Comparison of ENCODE assay signal across 10 mouse cellular contexts in the genomic region with DNA sequence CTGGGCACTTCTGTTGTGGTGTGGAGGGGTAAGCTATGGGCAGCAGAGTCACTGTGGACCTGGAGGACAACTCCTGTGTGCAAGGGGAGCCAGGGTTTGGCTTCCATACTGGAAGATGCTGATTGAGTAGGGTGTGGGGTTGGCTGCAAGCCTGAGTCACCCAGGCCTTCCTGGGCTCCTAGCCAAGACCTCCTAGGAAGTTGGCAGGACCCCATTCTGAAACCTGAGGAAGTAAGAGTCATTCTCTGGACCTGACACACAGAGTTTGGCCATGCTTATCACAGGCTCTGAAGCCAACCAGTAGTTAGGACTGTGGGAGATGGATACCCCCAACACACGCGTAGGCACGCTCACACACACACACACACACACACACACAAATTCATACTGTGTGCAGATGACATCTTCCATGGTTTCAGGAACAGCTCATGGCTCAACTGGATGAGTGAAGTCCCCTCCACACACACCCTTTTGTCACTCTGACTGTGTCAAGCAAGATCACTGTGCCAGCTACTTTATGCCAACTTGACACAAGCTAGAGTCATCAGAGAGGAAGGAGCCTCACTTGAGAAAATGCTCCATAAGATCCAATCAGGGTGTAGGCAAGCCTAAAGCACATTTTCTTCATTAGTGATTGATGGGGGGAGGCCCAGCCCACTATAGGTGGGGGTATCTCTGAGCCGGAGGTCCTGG. TPM values are rescaled to one million over a fixed set of nuclear protein-coding genes. Genes with fewer than 3 reads are reported as not detected.
DNase-seq lines count a peak whose midpoint lies in the region; ATAC-seq lines count a peak whose summit lies in the region.
"Had no signal": no experiment of that assay in that cellular context is flagged by ENCODE, and none has a peak within 500 bp of the region (broad histone marks: within the 10 kb centered on the region; RNA-seq: fewer than 3 reads in every experiment).

No protein-coding gene starts in this region.

- no peaks in the 10 kb centered on the region for H3K36me3 ChIP-seq in hindbrain, embryonic 16.5 days (ENCODE audit: control insufficient read depth, insufficient read depth, low read length)
- H3K36me3 ChIP-seq in hindbrain, embryonic 12.5 days = no peaks in the 10 kb centered on the region
- no peaks in the 10 kb centered on the region for H3K36me3 ChIP-seq in intestine, embryonic 15.5 days

- peak; percentile 64 for ATAC-seq in hindbrain, embryonic 16.5 days
- ATAC-seq in hindbrain, embryonic 12.5 days (ENCODE audit: low FRiP score) = no peak
- ATAC-seq in erythroid progenitor cell, adult 5-6 weeks (replicated peaks; ENCODE audit: low FRiP score, poor library complexity, severe bottlenecking) = 0 out of 2 replicates have a peak, but pooled peaks have one; percentile 22
- ATAC-seq in intestine, embryonic 15.5 days = no peak

- 94% methylated on average over 4 of the region's 4 CpGs for WGBS in hindbrain, embryonic 16.5 days
- WGBS in hindbrain, embryonic 12.5 days = 92% methylated on average over 4 of the region's 4 CpGs
- 91% methylated on average over 4 of the region's 4 CpGs for WGBS in intestine, embryonic 15.5 days

- no peak overlapping the region for H3K4me3 ChIP-seq in hindbrain, embryonic 16.5 days (ENCODE audit: low read length)
- no peak overlapping the region for H3K4me3 ChIP-seq in hindbrain, embryonic 12.5 days
- no peak overlapping the region for H3K4me3 ChIP-seq in intestine, embryonic 15.5 days (replicated peaks)

- no peak overlapping the region for H3K4me2 ChIP-seq in hindbrain, embryonic 16.5 days (ENCODE audit: low read length)
- no peak overlapping the region for H3K4me2 ChIP-seq in hindbrain, embryonic 12.5 days (replicated peaks)
- H3K4me2 ChIP-seq in intestine, embryonic 15.5 days (replicated peaks) = no peak overlapping the region

- no peak overlapping the region for H3K9ac ChIP-seq in hindbrain, embryonic 16.5 days (ENCODE audit: low read depth, low read length)
- H3K9ac ChIP-seq in hindbrain, embryonic 12.5 days = no peak overlapping the region
- no peak overlapping the region for H3K9ac ChIP-seq in intestine, embryonic 15.5 days

- H3K4me1 ChIP-seq in hindbrain, embryonic 16.5 days (ENCODE audit: control insufficient read depth, insufficient read depth, low read depth, low read length) = no peaks in the 10 kb centered on the region; the same call in 1 of the 2 replicates
- no peaks in the 10 kb centered on the region for H3K4me1 ChIP-seq in hindbrain, embryonic 12.5 days
- no peaks in the 10 kb centered on the region for H3K4me1 ChIP-seq in intestine, embryonic 15.5 days (replicated peaks)

- DNase-seq in Muller cell, postnatal 12 days (ENCODE audit: inconsistent ontology term) = peak; percentile 84
- DNase-seq in kidney, postnatal 14 days = peak; percentile 86
- no peak for DNase-seq in layer of hippocampus, postnatal 25 days (ENCODE audit: extremely low spot score in 1 of 2, low spot score in 1 of 2)
- DNase-seq in retina, embryonic 14.5 days (ENCODE audit: low spot score) = no peak

- H3K27me3 ChIP-seq in hindbrain, embryonic 16.5 days (replicated peaks; ENCODE audit: control insufficient read depth, insufficient read depth, low read length) = no peaks in the 10 kb centered on the region
- H3K27me3 ChIP-seq in hindbrain, embryonic 12.5 days = peaks cover 11% of the 10 kb centered on the region
- H3K27me3 ChIP-seq in intestine, embryonic 15.5 days (replicated peaks) = no peaks in the 10 kb centered on the region

- H3K9me3 ChIP-seq in hindbrain, embryonic 16.5 days (ENCODE audit: control insufficient read depth, low read length) = no peaks in the 10 kb centered on the region
- H3K9me3 ChIP-seq in hindbrain, embryonic 12.5 days (replicated peaks) = peaks cover 5% of the 10 kb centered on the region; the same call in 1 of the 2 replicates
- no peaks in the 10 kb centered on the region for H3K9me3 ChIP-seq in intestine, embryonic 15.5 days

- H3K27ac ChIP-seq in hindbrain, embryonic 16.5 days (ENCODE audit: low read depth, low read length) = no peak overlapping the region
- no peak overlapping the region for H3K27ac ChIP-seq in hindbrain, embryonic 12.5 days
- no peak overlapping the region for H3K27ac ChIP-seq in intestine, embryonic 15.5 days
- H3K27ac ChIP-seq: macrophage had no signal

RNA-seq across cellular contexts. Expression of a gene that starts 5.5 kb away (rescaled TPM):
- polyA plus RNA-seq in hindbrain, embryonic 16.5 days (2015; fragmentation: Nextera tagmentation; extraction: Ambion mirVana) = not detected in 2 replicates
- not detected in 2 replicates for polyA plus RNA-seq in hindbrain, embryonic 12.5 days (2016; fragmentation: Nextera tagmentation; extraction: Ambion mirVana)
- not detected in 2 replicates for total RNA-seq in erythroid progenitor cell, adult 5-6 weeks (2015; ENCODE audit: low replicate concordance)
- not detected in 2 replicates for total RNA-seq in erythroid progenitor cell, adult 5-6 weeks (2017; ENCODE audit: low replicate concordance)
- not detected in 2 replicates for polyA plus RNA-seq in intestine, embryonic 15.5 days (2015; fragmentation: Nextera tagmentation; extraction: Ambion mirVana)
- total RNA-seq in layer of hippocampus, postnatal 25 days (2021) = not detected
- total RNA-seq: G1E had no signal
- polyA plus RNA-seq: G1E, macrophage had no signal

RNA-seq across cellular contexts. Expression of a gene that starts 9.4 kb away (rescaled TPM):
- 7.9 and 8.5 TPM in 2 replicates for polyA plus RNA-seq in hindbrain, embryonic 16.5 days (2015; fragmentation: Nextera tagmentation; extraction: Ambion mirVana)
- polyA plus RNA-seq in hindbrain, embryonic 12.5 days (2016; fragmentation: Nextera tagmentation; extraction: Ambion mirVana) = 7.9 and 8.4 TPM in 2 replicates
- 18.4 and 20.5 TPM in 2 replicates for total RNA-seq in erythroid progenitor cell, adult 5-6 weeks (2015; ENCODE audit: low replicate concordance)
- total RNA-seq in erythroid progenitor cell, adult 5-6 weeks (2017; ENCODE audit: low replicate concordance) = 9.8 and 42.0 TPM in 2 replicates
- 57.5 and 63.1 TPM in 2 replicates for polyA plus RNA-seq in intestine, embryonic 15.5 days (2015; fragmentation: Nextera tagmentation; extraction: Ambion mirVana)
- 1 to 10 TPM; 2.2 to 4.5 TPM for total RNA-seq in layer of hippocampus, postnatal 25 days (2021)

RNA-seq across cellular contexts. Expression of a gene that starts 29.4 kb away (rescaled TPM):
- polyA plus RNA-seq in hindbrain, embryonic 16.5 days (2015; fragmentation: Nextera tagmentation; extraction: Ambion mirVana) = 18.8 and 21.9 TPM in 2 replicates
- polyA plus RNA-seq in hindbrain, embryonic 12.5 days (2016; fragmentation: Nextera tagmentation; extraction: Ambion mirVana) = 6.7 and 8.7 TPM in 2 replicates
- total RNA-seq in erythroid progenitor cell, adult 5-6 weeks (2015; ENCODE audit: low replicate concordance) = 25.6 and 29.3 TPM in 2 replicates
- total RNA-seq in erythroid progenitor cell, adult 5-6 weeks (2017; ENCODE audit: low replicate concordance) = 18.0 and 25.6 TPM in 2 replicates
- polyA plus RNA-seq in intestine, embryonic 15.5 days (2015; fragmentation: Nextera tagmentation; extraction: Ambion mirVana) = 15.0 and 16.6 TPM in 2 replicates
- total RNA-seq in layer of hippocampus, postnatal 25 days (2021) = 1 to 10 TPM; 3.9 to 6.5 TPM

RNA-seq across cellular contexts. Expression of a gene that starts 32.2 kb away (rescaled TPM):
- 1,592 and 1,680 TPM in 2 replicates for polyA plus RNA-seq in hindbrain, embryonic 16.5 days (2015; fragmentation: Nextera tagmentation; extraction: Ambion mirVana)
- 1,134 and 1,420 TPM in 2 replicates for polyA plus RNA-seq in hindbrain, embryonic 12.5 days (2016; fragmentation: Nextera tagmentation; extraction: Ambion mirVana)
- total RNA-seq in erythroid progenitor cell, adult 5-6 weeks (2015; ENCODE audit: low replicate concordance) = 49.4 and 54.9 TPM in 2 replicates
- total RNA-seq in erythroid progenitor cell, adult 5-6 weeks (2017; ENCODE audit: low replicate concordance) = 14.8 and 26.6 TPM in 2 replicates
- polyA plus RNA-seq in intestine, embryonic 15.5 days (2015; fragmentation: Nextera tagmentation; extraction: Ambion mirVana) = 2,230 and 2,305 TPM in 2 replicates
- total RNA-seq in layer of hippocampus, postnatal 25 days (2021) = 100 to 1,000 TPM; 420 to 504 TPM

RNA-seq across cellular contexts. Expression of a gene that starts 46.6 kb away (rescaled TPM):
- polyA plus RNA-seq in hindbrain, embryonic 16.5 days (2015; fragmentation: Nextera tagmentation; extraction: Ambion mirVana) = 1.4 and 1.5 TPM in 2 replicates
- 5.0 and 5.1 TPM in 2 replicates for polyA plus RNA-seq in hindbrain, embryonic 12.5 days (2016; fragmentation: Nextera tagmentation; extraction: Ambion mirVana)
- 1.3 TPM in 1 of 2 replicates, not detected in the other for total RNA-seq in erythroid progenitor cell, adult 5-6 weeks (2015; ENCODE audit: low replicate concordance)
- 0.13 TPM in 1 of 2 replicates, not detected in the other for total RNA-seq in erythroid progenitor cell, adult 5-6 weeks (2017; ENCODE audit: low replicate concordance)
- polyA plus RNA-seq in intestine, embryonic 15.5 days (2015; fragmentation: Nextera tagmentation; extraction: Ambion mirVana) = 38.7 and 40.3 TPM in 2 replicates
- total RNA-seq in layer of hippocampus, postnatal 25 days (2021) = 1 to 10 TPM; 1.7 to 1.8 TPM

Comparison
In these comparisons a context has a peak if more than half of its experiments do, and no peak if none do; other contexts are left out.
1. ATAC-seq: peak in hindbrain, embryonic 16.5 days (single experiment) and erythroid progenitor cell, adult 5-6 weeks (single experiment); none in hindbrain, embryonic 12.5 days (single experiment) and intestine, embryonic 15.5 days (single experiment).
2. DNase-seq: peak in Muller cell, postnatal 12 days (single experiment) and kidney, postnatal 14 days (single experiment); none in layer of hippocampus, postnatal 25 days (0 of 2) and retina, embryonic 14.5 days (single experiment).